ENCODE assay signal across 8 mouse cellular contexts in the genomic region with DNA sequence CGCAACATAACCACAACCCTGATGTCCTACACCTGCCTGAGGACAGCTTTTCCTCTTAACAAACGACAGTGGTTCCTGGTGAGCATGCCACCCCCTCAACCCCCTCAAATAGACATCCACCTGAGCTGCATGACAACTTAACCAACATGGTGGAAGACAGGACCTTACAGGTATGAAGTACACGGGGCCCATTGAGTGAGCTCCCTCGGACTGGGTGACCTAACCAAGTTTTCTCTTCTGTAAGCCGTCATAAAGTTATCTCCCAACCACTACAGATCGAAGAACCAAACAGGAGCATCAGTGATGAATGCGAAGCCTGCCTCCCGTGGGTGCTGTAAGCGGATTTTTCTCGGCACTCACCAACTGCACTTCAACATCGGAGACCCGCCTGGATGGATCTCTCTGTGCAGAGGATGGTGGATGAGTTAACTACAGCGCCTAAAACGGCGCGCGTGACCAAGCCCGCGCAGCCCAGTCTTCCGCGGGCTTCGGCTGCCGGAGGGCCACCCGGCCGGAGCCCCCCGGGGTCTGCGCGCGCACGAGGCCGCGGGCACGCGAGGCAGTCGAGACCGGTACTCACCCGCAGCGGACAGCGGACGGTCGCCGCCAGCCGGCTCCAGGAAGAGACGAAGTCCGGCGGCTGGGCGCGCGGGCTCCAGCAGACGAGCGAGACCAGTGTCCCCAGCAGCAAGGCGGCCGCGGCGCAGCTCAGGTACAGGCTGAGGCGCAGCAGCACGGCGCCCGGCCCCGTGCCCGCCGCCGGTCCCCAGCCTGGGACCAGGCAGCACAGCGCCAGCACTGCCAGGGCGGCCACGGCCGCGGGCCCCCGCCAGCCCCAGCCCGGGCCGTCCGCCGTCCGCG. TPM values are rescaled to one million over a fixed set of nuclear protein-coding genes. Genes with fewer than 3 reads are reported as not detected.
DNase-seq lines count a peak whose midpoint lies in the region; ATAC-seq and TF ChIP-seq lines count a peak whose summit lies in the region.

A gene (plus strand): TSS at position 570 of the 861 bp plus-strand sequence.

- no peak for TF ChIP-seq POLR2A in MEL (IDR thresholded peaks at IDR 0.05; ENCODE audit: control insufficient read depth in 1 of 2, insufficient read depth in 1 of 2, low read depth in 1 of 2, low read length in 2 of 2, poor library complexity in 1 of 2)

- peak within 1 kb of the TSS; percentile 80 for H3K9ac ChIP-seq in MEL (ENCODE audit: control insufficient read depth, low read depth, low read length, poor library complexity, severe bottlenecking)
- peak within 1 kb of the TSS; percentile 82 for H3K9ac ChIP-seq in forebrain, embryonic 14.5 days (ENCODE audit: low read length)

- no peaks in the 10 kb centered on the region for H3K27me3 ChIP-seq in MEL (ENCODE audit: control insufficient read depth in 1 of 2, insufficient read depth in 2 of 2, low read length in 2 of 2)
- no peaks in the 10 kb centered on the region for H3K27me3 ChIP-seq in forebrain, embryonic 14.5 days (replicated peaks; ENCODE audit: control insufficient read depth, insufficient read depth, low read length)

- peaks cover 0 to 14% of the 10 kb centered on the region in 2 experiments; a peak in 2 of 4 replicates for H3K36me3 ChIP-seq in MEL (ENCODE audit: control insufficient read depth in 1 of 2, insufficient read depth in 2 of 2, low read length in 2 of 2)
- no peaks in the 10 kb centered on the region for H3K36me3 ChIP-seq in forebrain, embryonic 14.5 days (ENCODE audit: control insufficient read depth, insufficient read depth, low read length)

- peaks cover 29% of the 10 kb centered on the region for H3K79me2 ChIP-seq in MEL (ENCODE audit: control insufficient read depth, insufficient read depth, low read length, poor library complexity)

- ATAC-seq in forebrain, embryonic 14.5 days = peak; percentile 80

- peak within 1 kb of the TSS; percentile 79 to 98 for H3K4me3 ChIP-seq in MEL (ENCODE audit: control insufficient read depth in 1 of 2, insufficient read depth in 1 of 2, low read depth in 2 of 2, low read length in 2 of 2)
- H3K4me3 ChIP-seq in forebrain, embryonic 14.5 days (ENCODE audit: low read depth, low read length) = peak within 1 kb of the TSS; percentile 86

- no peak for TF ChIP-seq CTCF in MEL (IDR thresholded peaks at IDR 0.05 in 2 of 3, conservative IDR thresholded peaks at IDR 0.05 in 1 of 3; ENCODE audit: control insufficient read depth in 1 of 3, insufficient read depth in 1 of 3, low read depth in 2 of 3, low read length in 3 of 3, poor library complexity in 1 of 3, severe bottlenecking in 1 of 3)

- no peak for DNase-seq in MEL (ENCODE audit: low read depth, low spot score)
- DNase-seq in cerebellum, adult 11 months = peak; percentile 65
- DNase-seq in forebrain, embryonic 14.5 days (ENCODE audit: low spot score) = peak; percentile 55
- peak; percentile 54 to 59 for DNase-seq in heart, postnatal 36 days
- peak; percentile 26 to 47 for DNase-seq in layer of hippocampus, postnatal 25 days (ENCODE audit: extremely low spot score in 1 of 2, low spot score in 1 of 2)
- DNase-seq in lung, postnatal 4 days = peak; percentile 63 to 71
- DNase-seq in right cerebral cortex, adult 2 months (ENCODE audit: low spot score in 2 of 2) = peak; percentile 47 to 66
- DNase-seq in urinary bladder, postnatal 25 days (ENCODE audit: low spot score) = peak; percentile 36

- TF ChIP-seq RAD21 in MEL (IDR thresholded peaks at IDR 0.05; ENCODE audit: low read depth, low read length) = no peak

- TF ChIP-seq EP300 in MEL (IDR thresholded peaks at IDR 0.05; ENCODE audit: low read depth in 1 of 2, low read length in 2 of 2) = no peak

- H3K4me1 ChIP-seq in MEL (ENCODE audit: control insufficient read depth in 1 of 2, insufficient read depth in 2 of 2, low read length in 2 of 2) = peaks cover 4 to 12% of the 10 kb centered on the region in 2 experiments
- peaks cover 7% of the 10 kb centered on the region; the same call in 1 of the 2 replicates for H3K4me1 ChIP-seq in forebrain, embryonic 14.5 days (ENCODE audit: control insufficient read depth, insufficient read depth, low read length)

- no peak within 1 kb of the TSS; the same call in 1 of the 2 replicates for H3K27ac ChIP-seq in MEL (ENCODE audit: control insufficient read depth, low read depth, low read length)
- peak within 1 kb of the TSS; percentile 65 for H3K27ac ChIP-seq in forebrain, embryonic 14.5 days (ENCODE audit: low read depth, low read length)

- no peaks in the 10 kb centered on the region for H3K9me3 ChIP-seq in MEL (replicated peaks; ENCODE audit: insufficient read depth, low read length)
- H3K9me3 ChIP-seq in forebrain, embryonic 14.5 days (replicated peaks; ENCODE audit: control insufficient read depth, low read length) = no peaks in the 10 kb centered on the region

- intact Hi-C loops in heart, postnatal 36 days (cut with DNase I) = loop anchor here (2.0 kb wide), 1 partner anchor 153 kb away; a partner anchor contains a TSS

- 1% methylated on average over 67 of the region's 75 CpGs for WGBS in forebrain, embryonic 14.5 days

- H3K4me2 ChIP-seq in forebrain, embryonic 14.5 days (ENCODE audit: low read length) = peak within 1 kb of the TSS; percentile 65

TF ChIP-seq in MEL, 35 proteins besides CTCF, POLR2A, EP300 and RAD21:
- peak; percentile 11; the same call in 1 of the 2 replicates for TF ChIP-seq MXI1 (IDR thresholded peaks at IDR 0.05; ENCODE audit: low read depth, low read length)
- no peak for TF ChIP-seq MYC (IDR thresholded peaks at IDR 0.05; ENCODE audit: low read depth, low read length)
- 0 out of 2 replicates have a peak, but pooled peaks have one; percentile 61 for TF ChIP-seq UBTF (IDR thresholded peaks at IDR 0.05; ENCODE audit: borderline replicate concordance, insufficient read depth, low read depth, low read length)
- no peak for TF ChIP-seq ZMIZ1 (IDR thresholded peaks at IDR 0.05; ENCODE audit: low read depth, low read length)
- no peak for TF ChIP-seq CHD1 (IDR thresholded peaks at IDR 0.05; ENCODE audit: low read depth, low read length)
- TF ChIP-seq ETS1 (IDR thresholded peaks at IDR 0.05; ENCODE audit: low read depth, low read length) = no peak
- no peak for TF ChIP-seq USF2 (IDR thresholded peaks at IDR 0.05; ENCODE audit: borderline replicate concordance in 1 of 2, insufficient read depth in 1 of 2, low read depth in 1 of 2, low read length in 2 of 2)
- no peak for TF ChIP-seq GABPA (IDR thresholded peaks at IDR 0.05; ENCODE audit: low read depth, low read length)
- TF ChIP-seq TCF12 (IDR thresholded peaks at IDR 0.05; ENCODE audit: low read depth, low read length) = no peak

RNA-seq across cellular contexts. Expression of the gene that starts here (rescaled TPM):
- 8.5 TPM in 2 replicates for total RNA-seq in MEL (2012; rRNA removed)
- 1 to 10 TPM in 1 of 2 experiments, not detected in 1; 9.3 TPM for polyA plus RNA-seq in MEL (2012; ENCODE audit: insufficient read depth in 1 of 2, insufficient read length in 2 of 2, low read depth in 1 of 2, low replicate concordance in 2 of 2, missing spikeins in 1 of 2)
- polyA plus RNA-seq in forebrain, embryonic 14.5 days (2014; fragmentation: Nextera tagmentation; extraction: Ambion mirVana) = 20.8 and 23.0 TPM in 2 replicates
- 10 to 100 TPM; 11.2 to 13.3 TPM for total RNA-seq in heart, postnatal 36 days (2021)
- 10 to 100 TPM; 21.6 to 24.3 TPM for total RNA-seq in layer of hippocampus, postnatal 25 days (2021)
